Mouse (Mus musculus): ENCODE measurements around the gene Capza2. TPM values are rescaled to one million over a fixed set of nuclear protein-coding genes. Genes with fewer than 3 reads are reported as not detected.
A peak's percentile ranks its signal among the peaks of the same experiment; 100 is the strongest.
"Not testable (repeated sequence)": the region's sequence is repeated elsewhere in the genome, so short reads cannot be mapped to it uniquely, and the experiment has no call there.

Gene Capza2
- total RNA-seq, 2 experiments from 2014 or later = 299 to 316 TPM

DNA sequence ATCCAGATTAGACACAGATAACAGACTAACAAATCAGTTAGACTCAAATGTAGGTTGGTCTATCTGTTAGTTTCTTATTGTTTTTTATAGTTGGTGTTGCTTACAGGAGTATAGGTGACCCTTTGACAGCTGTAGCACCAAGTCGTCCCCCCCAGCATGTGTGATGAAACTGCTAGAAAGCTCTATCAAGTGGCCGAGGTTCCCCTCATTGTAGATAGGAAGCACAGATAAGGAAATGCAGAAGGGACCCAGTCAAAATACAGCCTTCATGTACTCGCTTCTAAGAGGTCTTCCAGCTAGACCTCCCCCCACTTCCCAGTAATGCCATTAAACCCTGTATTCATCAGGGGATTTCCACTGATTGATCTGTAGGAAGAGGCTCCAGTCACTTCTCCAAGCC lies 6.7 kb downstream of the Capza2 start:
- no peak for DNase-seq

DNA sequence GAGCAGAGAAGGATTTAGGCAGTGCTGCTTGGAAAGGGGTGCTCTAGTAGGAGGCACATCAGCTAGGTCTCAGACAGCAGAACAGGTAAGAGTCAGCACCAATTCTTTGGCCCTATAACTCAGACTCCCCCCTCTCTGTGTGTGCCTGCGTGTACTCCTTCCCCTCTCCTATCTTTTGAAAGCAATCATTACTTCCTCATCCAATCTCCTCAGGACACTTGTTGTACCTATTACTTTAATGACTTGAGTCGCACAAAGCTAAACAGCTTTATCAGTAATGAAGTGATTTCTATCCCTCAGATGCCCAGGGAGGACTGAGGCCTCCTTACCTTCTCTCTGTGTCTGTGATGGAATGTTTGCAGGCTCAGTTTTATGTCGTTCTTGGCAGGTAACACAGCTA lies 10.1 kb downstream of the Capza2 start:
- no peak for DNase-seq

DNA sequence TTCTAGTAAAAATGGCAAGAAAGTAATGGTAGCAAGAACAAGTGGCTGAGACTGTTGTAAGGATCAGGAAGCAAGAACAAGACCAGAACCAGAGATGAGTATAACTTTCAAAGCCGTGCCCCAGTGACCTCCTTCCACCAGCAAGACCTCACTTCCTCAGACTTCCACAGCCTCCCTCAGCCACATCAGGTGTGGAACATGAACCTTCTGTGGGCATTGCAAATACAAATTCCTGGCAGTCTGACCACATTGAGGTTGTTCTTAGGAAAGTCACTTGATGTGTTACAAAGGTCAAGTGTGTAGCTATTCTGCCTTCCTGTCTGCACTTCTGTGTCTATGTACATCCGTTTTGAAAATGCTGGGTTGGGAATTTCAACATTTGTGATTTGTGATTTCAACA lies 16.1 kb downstream of the Capza2 start:
- DNase-seq = no peak

DNA sequence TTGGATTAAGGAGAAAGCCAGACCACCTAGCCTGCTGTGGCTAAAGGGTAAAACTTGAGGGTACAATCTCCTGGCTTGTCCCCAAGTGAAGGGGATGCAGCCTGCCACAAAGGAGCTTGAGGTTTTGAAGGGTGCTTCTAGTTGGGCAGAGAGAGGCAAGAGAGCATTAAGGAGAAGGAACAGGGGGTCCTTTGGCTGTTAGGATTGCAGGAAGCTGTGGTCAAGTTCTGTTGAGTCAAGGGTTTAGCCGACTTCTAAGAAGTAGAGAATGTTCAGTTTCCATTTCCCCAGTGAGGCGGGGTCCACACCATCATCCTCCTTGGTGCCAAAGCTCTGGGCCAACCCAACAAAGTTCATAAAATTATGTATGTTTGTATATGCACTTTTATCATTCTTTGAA lies 19.0 kb downstream of the Capza2 start:
- DNase-seq = no peak

DNA sequence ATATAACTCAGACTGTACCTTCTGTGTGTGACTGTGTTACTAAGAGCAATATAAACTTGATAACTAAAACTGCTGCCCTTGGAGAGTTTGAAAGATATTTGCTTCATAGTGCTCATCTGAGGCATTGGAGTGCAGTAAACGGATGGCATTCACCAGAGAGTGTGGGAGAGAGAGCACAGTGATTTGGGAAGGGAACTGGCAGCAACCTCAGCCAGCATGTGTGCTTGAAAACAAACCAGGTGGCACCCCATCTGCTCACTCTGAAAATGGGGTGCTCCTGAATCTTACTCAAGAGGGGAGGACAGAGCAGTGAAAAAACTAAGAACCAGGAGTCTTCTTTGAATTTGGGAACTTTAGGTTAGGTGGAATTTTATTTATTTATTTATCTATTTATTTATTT lies 21.3 kb downstream of the Capza2 start:
- peak; percentile 84 to 86 for DNase-seq

DNA sequence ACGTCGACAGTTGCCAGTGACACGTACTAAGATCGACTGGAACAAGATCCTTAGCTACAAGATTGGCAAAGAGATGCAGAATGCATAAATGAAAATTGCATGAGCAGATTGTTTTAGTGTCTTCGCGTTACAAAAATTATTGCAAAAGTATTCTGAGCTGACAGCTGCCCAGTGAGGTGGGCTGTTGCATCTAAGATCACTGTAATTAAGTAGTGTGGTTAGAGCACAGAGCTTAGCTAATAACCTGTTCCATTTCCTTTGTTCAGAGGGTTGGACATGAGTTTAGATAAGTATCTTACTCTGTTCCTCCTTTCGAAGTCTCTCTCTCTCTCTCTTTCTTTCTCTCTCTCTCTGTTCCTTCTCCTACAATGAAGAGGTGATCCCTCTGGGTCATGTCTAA lies 29.3 kb downstream of the Capza2 start:
- DNase-seq = no peak

DNA sequence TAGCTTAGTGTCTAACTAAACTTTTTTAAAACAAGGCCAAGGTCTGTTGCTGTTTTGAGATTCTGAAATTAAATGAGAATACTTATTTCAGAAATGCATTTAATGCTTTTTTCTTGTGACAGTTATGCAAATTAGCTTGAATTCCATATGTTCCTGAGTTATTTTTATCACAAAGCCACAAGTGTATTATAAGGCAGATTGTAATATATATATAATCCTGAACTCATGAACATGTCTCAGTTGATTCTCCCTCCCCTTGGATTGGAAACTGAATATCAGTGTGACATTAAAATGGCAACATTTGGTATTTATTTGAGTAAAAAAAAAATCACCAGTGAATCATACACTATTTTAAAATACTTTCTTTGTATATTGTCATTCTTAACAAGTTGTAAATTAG lies 30.0 kb downstream of the Capza2 start:
- no peak for DNase-seq

DNA sequence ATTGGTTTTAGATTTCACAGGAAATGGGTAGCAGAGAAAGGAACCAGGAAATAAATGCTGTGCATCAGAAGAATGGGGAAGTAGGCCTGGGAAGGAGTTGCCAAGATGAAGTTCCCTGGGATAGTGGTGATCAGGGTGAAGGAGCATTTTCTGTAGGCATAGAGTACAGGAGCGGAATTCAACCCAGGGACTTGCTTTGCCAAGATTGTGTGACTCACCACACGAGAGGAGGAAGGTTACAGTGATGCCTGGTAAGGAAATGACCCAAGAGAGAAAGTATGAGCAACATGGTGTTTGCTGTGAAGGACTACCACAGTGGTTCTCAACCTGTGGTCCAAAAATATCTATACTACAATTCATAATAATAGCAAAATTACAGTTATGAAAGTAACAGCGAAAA lies 31.8 kb downstream of the Capza2 start:
- DNase-seq = no peak

DNA sequence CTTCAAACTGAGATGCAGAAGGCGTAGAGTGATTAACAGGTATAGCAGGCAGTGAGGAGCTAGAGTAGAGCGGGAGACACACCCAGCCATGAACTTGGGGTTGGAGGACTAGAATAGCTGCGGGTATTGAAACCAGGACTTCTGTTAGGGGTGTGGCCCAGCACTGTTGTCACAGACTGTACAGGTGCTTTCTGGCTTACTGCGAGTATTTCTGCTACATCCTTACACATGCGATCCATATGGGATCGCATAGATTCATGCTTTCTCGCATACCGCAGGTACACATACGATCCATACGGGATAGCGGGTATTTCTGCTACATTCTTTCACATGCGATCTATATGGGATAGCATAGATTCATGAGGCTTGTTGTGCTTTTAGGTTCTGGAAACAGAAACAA lies 32.3 kb downstream of the Capza2 start:
- no peak for DNase-seq

DNA sequence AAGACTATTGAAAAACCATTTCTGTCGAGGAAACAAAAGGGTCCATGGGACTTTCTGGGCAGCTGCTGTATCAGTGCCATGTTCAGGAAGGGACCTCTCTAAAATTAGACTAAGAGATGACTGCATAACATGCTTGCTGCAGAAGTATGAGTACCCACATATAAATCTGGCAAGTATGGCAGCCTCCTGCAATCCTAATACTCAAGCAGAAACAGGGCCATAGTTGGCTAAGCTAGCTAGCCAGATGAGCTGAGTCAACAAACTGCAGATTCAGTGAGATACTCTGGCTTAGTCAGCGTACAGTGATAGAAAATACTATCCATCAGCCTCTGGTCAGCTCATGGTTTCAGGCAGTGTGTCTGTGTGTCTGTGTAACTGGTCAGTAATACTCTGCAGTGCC lies 33.8 kb downstream of the Capza2 start:
- DNase-seq = no peak

DNA sequence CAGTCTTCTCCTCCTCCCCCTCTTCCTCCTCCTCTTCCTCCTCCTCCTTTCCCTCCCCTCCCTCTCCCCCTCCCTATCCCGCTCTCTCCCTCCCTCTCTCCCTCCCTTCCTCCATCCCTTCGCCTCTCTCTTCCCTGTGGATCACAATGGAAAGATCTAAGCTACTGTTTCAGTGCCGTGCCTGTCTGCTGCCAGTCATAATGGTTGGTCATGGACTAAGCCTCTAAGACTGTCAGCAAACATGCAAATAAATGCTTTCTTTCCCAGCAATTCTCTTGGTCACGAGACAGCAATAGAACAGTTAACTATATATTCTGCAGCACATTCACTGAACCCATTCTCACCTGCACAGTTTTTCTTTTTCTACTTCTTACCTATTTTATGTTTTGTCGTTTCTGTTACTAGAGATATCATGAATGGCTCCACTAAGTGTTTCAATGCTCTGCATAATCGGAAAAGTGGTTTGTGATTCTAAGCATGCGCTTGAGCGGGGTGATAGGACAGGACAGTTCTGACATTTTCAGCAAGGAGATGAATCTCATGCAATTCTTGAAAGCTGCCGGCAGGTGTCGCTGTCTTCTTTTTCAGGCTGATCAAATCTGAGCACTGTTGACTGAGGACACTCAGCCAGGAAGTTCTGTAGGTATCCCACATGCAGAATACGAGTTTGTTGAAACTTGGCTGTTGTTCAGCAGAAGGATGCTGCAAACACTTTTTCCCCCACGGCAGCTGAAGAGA lies 39.2 kb downstream of the Capza2 start:
- peak in 1 of 2 experiments; percentile 33 for DNase-seq

DNA sequence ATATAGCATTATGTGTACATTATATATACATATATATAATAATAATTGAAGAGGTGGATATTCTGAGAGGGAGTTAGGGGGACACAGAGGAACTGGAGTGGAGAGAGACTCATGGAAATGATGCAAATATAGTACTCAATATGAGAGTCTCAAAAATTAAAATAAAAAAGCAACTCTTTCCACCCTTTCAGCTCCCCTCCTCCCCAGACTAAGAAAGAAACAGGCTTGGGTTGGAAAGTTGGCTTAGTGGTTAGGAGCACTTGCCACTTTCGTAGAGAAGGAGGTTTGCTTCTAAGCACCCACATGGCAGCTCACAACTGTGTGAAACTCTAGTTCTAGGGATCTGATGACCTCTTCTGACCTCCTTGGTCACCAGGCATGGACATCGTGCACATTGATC lies 41.0 kb downstream of the Capza2 start:
- DNase-seq = no peak

DNA sequence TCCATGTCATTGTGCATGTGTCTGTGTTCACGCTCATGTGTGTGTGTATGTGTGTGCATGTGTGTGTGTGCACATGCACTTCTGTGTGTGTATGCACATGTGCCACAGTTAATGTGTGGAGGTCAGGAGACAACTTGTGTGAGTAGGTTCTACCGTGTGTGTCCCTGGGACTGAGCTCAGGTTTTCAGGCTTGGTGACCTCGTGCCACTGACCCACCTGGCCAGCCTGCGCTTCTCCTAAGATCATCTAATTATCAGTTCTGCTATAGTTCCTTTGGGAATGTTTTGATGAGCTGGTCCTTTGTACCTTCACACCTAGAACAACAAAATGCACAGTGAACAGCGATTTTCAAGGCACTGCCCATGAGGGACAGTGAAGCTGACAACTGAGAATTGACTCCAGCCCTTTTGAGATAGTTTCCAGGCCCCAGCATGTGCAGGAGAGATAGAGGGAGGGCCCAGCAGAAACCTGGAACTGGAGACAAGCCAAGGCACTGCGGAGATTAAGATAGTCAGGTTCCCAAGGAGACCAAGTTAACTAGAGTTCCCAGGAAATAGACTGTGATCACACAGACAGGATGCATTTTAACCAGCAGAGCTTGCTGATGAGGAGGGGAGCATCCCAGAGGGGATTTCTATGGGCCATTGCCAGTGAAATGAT lies 44.4 kb downstream of the Capza2 start:
- no peak for DNase-seq

DNA sequence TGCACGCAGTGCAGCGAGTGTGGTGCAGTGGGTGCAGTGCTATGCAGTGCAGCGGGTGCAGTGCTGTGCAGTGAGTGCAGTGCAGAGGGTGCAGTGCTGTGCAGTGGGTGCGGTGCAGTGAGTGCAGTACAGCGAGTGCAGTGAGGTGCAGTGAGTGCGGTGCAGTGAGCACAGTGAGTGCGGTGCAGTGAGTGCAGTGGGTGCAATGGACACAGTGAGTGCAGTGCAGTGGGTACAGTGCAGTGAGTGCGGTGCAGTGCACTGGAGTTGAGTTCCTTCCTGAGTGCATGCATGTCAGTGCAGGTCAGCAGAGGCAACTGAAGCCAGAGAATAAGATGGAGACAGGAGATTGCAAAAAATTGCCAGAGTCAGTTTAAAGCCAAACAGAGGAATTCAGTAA lies 45.8 kb downstream of the Capza2 start:
- DNase-seq = no peak

DNA sequence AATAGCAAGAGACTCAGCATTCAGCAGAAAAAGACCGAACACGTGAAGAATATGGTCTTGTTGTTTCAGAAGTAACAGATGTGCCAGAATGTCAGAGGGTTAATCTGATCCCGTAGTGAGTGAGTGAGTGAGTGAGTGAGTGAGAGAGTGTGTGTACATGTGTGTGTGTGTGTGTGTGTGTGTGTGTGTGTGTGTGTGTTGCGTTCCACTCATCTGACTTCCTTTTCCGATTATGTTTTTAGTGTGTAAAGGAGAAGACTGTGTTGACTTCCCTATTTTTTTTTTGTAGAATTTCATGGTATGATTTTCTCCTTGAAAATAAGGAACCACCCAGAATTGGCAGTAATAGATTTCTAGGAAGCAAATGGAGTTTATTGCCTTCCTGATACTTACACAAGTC lies 52.6 kb downstream of the Capza2 start:
- DNase-seq = no peak

DNA sequence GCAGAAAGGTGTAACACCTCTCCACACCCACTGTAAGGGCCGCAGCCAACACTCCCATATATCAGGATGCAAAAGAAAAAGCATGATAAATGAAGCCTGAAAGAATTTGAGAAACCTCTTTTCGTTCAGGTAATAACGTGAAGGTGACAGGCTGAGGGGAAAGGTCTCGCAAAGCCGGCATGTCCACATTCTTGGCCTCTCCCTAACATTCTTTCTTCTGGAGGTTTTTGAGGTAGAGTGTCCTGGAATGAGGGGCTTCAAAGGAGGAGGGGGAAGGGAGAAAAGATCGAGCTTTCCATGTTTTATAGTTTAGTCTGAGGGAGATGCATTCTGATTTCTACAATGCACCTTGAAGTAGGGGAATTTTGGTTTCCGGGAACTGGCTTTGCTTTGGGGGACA lies 56.6 kb downstream of the Capza2 start, which contains the start of gene St7:
Gene St7, plus strand, starts transcription at position 287 of the 400 bp plus-strand sequence.
- no peak for DNase-seq

DNA sequence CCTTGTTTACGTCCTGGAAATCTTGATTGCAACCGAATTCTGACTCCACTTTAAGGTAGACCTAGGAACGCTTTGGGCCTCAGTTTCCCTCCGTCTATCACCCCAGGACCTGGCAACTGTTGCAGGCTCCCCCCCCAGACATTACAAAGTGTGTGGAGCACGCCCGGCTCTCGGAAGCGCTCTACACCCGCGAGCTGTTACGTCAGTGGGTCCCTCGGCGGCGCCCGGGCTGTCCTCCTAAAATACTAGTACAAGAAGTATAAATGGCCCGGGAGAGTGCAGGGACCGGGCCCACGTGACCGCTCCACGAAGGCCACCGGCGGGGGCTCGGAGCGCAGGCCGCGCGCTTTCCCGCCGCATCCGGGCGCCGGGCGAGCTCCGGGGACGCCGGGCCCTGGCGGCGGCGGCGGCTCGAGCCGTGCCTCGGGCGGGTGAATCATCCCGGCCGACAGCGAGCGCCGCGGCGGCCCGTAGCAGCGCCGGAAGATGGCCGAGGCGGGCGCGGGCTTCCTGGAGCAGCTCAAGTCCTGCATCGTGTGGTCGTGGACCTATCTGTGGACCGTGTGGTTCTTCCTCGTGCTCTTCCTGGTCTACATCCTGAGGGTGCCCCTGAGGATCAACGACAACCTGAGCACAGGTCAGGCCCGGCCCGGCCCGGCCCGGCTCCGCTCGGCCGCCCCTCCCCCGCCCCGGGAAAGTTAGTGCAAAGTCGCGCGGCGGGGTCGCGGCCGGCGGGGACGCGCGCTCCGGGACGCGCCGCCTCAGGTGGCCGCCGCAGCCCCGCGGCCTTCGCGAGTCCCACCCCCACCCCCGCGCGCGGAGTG lies 57.9 kb downstream of the Capza2 start:
- peak; percentile 44 to 45 for DNase-seq

DNA sequence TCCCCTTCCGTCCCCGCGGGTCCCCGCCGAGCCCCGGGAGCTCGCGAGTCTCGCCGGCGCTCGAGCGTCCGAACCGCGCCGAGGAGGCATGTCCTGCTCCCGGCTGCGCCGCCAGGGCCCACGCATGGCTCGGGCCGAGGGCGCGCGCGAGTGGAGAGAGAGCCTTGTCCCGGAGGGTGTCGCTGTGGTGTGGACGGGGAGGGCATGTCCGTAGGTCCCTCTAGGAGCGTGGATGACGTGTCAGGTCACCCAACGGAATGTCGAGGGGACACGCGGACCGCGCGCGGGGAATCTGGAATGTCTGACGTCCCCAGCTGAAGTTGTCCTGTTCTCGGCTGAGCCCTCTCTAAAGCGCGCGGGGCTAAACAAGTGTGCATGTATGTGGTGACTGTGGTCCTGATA lies 58.5 kb downstream of the Capza2 start:
- peak; percentile 56 to 64 for DNase-seq

DNA sequence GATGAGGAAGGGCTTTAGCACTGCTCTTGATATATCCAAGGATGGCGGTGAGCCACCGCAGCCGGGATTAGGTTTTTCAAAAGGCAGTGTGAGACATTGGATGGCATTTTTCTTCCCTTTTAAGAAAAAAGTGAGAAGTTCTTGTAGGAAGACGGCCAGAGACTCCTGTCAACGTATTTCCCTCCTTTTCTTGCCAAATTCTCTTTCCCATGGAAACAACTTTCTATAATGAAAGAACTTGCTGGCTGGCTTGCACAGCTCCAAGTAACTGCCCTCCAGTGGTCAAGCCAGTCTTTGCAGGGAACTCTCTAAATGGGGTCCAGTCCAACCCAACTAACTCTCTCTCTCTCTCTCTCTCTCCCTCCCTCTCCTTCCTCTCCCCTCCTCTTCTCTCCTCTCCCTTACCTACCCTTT lies 60.3 kb downstream of the Capza2 start:
- DNase-seq = peak; percentile 25

DNA sequence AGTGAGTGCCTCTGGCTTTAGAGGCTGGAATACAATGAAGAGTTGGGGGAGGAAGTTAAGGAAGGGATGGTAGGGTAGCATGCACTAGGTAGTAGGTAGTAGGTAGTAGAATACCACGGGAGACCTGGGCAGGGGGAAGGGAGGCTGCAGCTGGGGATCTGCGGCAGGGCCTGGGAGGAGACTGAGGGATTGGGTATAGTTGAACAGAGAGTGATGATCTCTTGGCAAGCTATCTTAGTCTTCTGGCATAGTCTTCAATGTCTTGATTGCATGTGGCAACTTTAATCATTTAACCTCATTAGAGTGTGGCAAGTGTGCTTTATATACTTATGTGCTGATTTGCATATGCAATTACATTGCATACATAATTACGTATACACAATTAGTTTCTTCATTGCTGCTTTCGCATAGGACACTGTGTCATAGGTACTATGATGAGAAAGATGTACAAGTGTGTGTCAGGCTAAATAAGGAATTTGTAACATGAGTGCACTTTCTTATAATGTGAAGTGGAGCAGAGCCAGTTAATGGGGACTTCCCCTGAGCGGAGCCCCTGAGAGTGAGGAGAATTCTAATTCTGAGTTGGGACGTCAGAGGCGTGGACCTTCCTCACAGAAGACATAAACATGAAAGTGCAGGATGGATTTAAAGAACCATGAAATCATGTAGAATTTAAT lies 65.0 kb downstream of the Capza2 start:
- no peak for DNase-seq

DNA sequence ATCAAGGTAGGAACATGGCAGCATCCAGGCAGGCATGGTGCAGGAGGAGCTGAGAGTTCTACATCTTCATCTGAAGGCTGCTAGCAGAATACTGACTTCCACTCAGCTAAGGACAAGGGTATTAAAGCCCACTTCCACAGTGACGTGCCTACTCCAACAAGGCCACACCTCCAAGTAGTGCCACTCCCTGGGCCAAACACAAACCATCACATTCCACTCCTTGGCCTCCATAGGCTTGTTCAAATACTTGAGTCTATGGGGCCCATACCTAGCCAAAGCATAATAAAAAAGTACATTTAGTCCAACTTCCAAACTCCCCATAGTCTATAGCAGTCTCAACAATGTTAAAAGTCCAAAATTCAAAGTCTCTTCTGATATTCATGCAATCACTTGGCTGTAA lies 68.0 kb downstream of the Capza2 start:
- not testable (repeated sequence) for DNase-seq

DNA sequence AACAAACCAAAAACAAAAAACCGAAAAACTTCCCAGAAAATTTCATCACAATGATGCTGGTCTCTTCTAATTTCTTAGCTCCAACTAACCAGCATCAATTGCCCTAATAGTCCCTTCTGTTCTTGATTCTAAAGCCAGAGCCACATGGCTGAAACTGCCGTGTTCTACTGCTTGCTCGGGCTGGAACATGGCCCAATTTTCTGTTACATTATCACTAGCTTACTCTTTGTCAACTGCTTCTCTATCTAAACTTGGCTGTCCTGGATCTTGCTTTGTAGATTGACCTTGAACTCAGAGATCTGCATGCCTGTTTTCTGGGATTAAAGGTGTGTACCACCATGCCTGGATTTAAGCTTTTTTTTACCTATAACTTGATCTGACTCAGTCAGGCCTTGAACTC lies 69.9 kb downstream of the Capza2 start:
- no peak for DNase-seq
